Mouse (Mus musculus) skeletal muscle tissue, adult 2 months (tissue): ENCODE measurements around the gene Tfap2e.

Experiments used
- DNase-seq: peaks from one replicate; pipeline ENCODE4 v3.0.0-alpha.2; 2012; ENCODE audit warnings: low read depth, low spot score

Tfap2e gene

GRCm38 (mm10) chr4:126706630-126707438, 29.2 kb downstream of the Tfap2e start:
- DNase-seq: no peak

GRCm38 (mm10) chr4:126696908-126697307, 39.1 kb downstream of the Tfap2e start:
- DNase-seq: no peak

- DNase-seq: no peak
These were observed 43.0 kb downstream of the Tfap2e start for GRCm38 (mm10) chr4:126693021-126693420.

- peak; percentile 21 for DNase-seq
These were observed 46.6 kb downstream of the Tfap2e start for GRCm38 (mm10) chr4:126689457-126689856.

- DNase-seq: no peak
These were observed 53.0 kb downstream of the Tfap2e start for GRCm38 (mm10) chr4:126683084-126683483.

GRCm38 (mm10) chr4:126682298-126682697, 53.7 kb downstream of the Tfap2e start:
- DNase-seq: no peak

- DNase-seq: peak; percentile 97
These were observed 58.7 kb downstream of the Tfap2e start, which contains the start of gene Psmb2 for GRCm38 (mm10) chr4:126677054-126678003. Gene Psmb2, plus strand, starts transcription at chr4:126677630.

GRCm38 (mm10) chr4:126667075-126667474, 69.0 kb downstream of the Tfap2e start:
- no peak for DNase-seq
